Mouse (Mus musculus) liver, embryonic 14.5 days (tissue): ENCODE results near the gene Slc16a9. TPM values are rescaled to one million over a fixed set of nuclear protein-coding genes. Genes with fewer than 3 reads are reported as not detected.
"Not testable (repeated sequence)": the region's sequence is repeated elsewhere in the genome, so short reads cannot be mapped to it uniquely, and the experiment has no call there.

ENCODE experiments used
- ATAC-seq: fragments of 200-750 bp; cut with Nextera tagmentation; 2 replicates; pipeline ENCODE4 v1.8.0; 2017; ENCODE audit warnings: moderate number of reproducible peaks, mild to moderate bottlenecking, moderate library complexity; ENCODE audit not compliant: insufficient read depth
- DNase-seq, 3 experiments: peaks; one replicate each; pipeline ENCODE4 v3.0.0-alpha.2; 2012 to 2013; ENCODE audit warnings: low read depth in 3 of 3, low spot score in 3 of 3
- H3K27ac ChIP-seq: fragments of 300-500 bp; sonication (generic); 2 replicates; pipeline ENCODE4 v1.5.1; 2014; ENCODE audit warnings: moderate library complexity, mild to moderate bottlenecking, control low read depth, inconsistent platforms
- H3K27me3 ChIP-seq: fragments of 300-500 bp; sonication (generic); 2 replicates; pipeline ENCODE4 v1.6.1; 2014; ENCODE audit warnings: mild to moderate bottlenecking, low read length, moderate library complexity; ENCODE audit not compliant: control insufficient read depth, insufficient read depth
- H3K36me3 ChIP-seq: fragments of 300-500 bp; sonication (generic); replicated peaks from 2 replicates; pipeline ENCODE4 v1.6.1; 2014; ENCODE audit warnings: low read depth; ENCODE audit not compliant: control insufficient read depth, insufficient read depth
- H3K4me1 ChIP-seq, 2 experiments: fragments of 200-500 bp in 1 of 2; fragments of 300-500 bp in 1 of 2; sonication (generic) in 1 of 2; replicated peaks; 2 replicates each; pipeline ENCODE4 v1.6.1; 2012 to 2014; ENCODE audit warnings: antibody characterized with exemption in 1 of 2, inconsistent platforms in 1 of 2, low read length in 1 of 2; ENCODE audit not compliant: control insufficient read depth in 2 of 2, insufficient read depth in 2 of 2
- H3K4me2 ChIP-seq: fragments of 300-500 bp; sonication (generic); 2 replicates; pipeline ENCODE4 v1.6.1; 2014; ENCODE audit warnings: low read depth, mild to moderate bottlenecking, control low read depth, moderate library complexity
- H3K4me3 ChIP-seq, 2 experiments: fragments of 200-500 bp in 1 of 2; fragments of 300-500 bp in 1 of 2; sonication (generic) in 1 of 2; 2 replicates each; pipeline ENCODE4 v1.5.1; 2012 to 2014; ENCODE audit warnings: low read depth in 2 of 2, low read length in 2 of 2, mild to moderate bottlenecking in 2 of 2, control low read depth in 1 of 2, inconsistent platforms in 1 of 2, moderate library complexity in 1 of 2; ENCODE audit not compliant: insufficient read depth in 1 of 2
- H3K9ac ChIP-seq: fragments of 300-500 bp; sonication (generic); replicated peaks from 2 replicates; pipeline ENCODE4 v1.6.1; 2014; ENCODE audit warnings: mild to moderate bottlenecking, control low read depth, moderate library complexity
- H3K9me3 ChIP-seq: fragments of 300-500 bp; sonication (generic); 2 replicates; pipeline ENCODE4 v1.6.1; 2016; ENCODE audit warnings: low read length, mixed read lengths; ENCODE audit not compliant: control insufficient read depth
- CTCF ChIP-seq: IDR thresholded peaks from 2 replicates; pipeline ENCODE4 v1.5.1; 2016; ENCODE audit warnings: antibody characterized with exemption, low read depth, control low read depth
- EP300 ChIP-seq: IDR thresholded peaks from 2 replicates; pipeline ENCODE4 v1.6.1; 2016; ENCODE audit warnings: antibody characterized with exemption, low read depth
- WGBS: fragments of 180-500 bp; shearing (Covaris S2); extraction: QIAGEN DNeasy Blood & Tissue Kit; methylation state at CpG from one replicate; pipeline ENCODE4 v1.1.7; 2014; ENCODE audit not compliant: insufficient replicate concordance; 5-methylcytosine and 5-hydroxymethylcytosine counted together
- polyA plus RNA-seq, 2 experiments: library from polyadenylated mRNA; depleted of rRNA in 1 of 2; stranded (reverse) in 1 of 2; unstranded in 1 of 2; fragments of >200 nt; fragmentation: Nextera tagmentation in 1 of 2; extraction: Ambion mirVana in 1 of 2; gene quantifications; 2 replicates each; pipeline versions ENCODE4 v1.2.1 to v1.2.3; 2012 to 2014

The Slc16a9 gene
- polyA plus RNA-seq, 2 experiments = 0.27 to 0.39 TPM

DNA sequence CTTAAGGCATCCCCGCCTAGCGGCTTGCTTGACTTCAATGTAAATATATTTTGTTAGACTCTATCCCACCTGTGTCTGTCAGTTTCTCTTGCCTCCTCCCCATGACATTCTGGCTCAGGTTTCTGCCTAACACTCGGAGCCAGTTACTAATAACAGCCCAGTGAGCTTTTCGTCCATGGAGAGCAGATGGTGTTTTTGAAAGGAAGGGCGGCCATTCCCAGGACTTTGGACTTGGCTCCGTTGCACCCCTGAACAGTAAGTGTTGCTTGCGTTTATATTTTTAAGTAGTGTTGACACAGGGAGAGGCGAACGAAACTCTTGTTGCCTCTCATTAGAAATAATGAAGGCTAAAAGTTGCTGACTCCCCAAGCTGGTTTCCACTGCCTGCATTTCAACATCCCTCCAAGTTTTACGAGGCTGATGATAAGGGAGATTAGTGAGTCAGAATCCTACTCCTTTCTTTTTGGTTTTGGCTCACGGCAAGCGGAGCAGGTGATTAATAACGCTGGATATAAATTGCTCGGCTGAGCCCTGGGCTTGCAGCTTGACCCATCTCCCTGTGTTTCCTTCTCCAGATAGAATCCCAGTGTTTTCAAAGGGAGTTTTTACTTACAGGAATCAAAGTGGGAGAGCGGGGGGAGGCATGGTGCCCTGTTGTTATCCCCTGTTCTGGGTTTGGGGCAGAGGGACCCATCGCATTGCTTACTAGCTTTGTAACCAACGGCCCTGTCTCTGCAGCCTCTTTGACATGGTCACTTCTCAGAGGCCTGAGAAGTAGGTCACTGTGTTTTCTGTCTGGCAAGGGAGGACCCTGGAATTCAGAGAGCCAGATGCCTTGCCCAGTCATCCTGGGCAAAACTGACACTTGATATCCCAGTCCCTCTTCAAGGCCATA is 40.1 kb upstream of the Slc16a9 start, which contains the start of gene Mrln:
Gene Mrln (plus strand): TSS at position 160 of the 895 bp plus-strand sequence.
- H3K27ac ChIP-seq = no peak within 1 kb of the TSS
- TF ChIP-seq CTCF = no peak
- TF ChIP-seq EP300 = no peak
- H3K4me1 ChIP-seq = peaks cover 0 to 2% of the 10 kb centered on the region in 2 experiments; a peak in 1 of 4 replicates
- 63% methylated on average over 17 of the region's 17 CpGs for WGBS
- no peak within 1 kb of the TSS for H3K4me3 ChIP-seq
- DNase-seq (no peak), ATAC-seq (no peak)
- no peak within 1 kb of the TSS for H3K9ac ChIP-seq
- no peaks in the 10 kb centered on the region for H3K9me3 ChIP-seq
- H3K36me3 ChIP-seq = no peaks in the 10 kb centered on the region
- H3K27me3 ChIP-seq = no peaks in the 10 kb centered on the region
- no peak within 1 kb of the TSS for H3K4me2 ChIP-seq

DNA sequence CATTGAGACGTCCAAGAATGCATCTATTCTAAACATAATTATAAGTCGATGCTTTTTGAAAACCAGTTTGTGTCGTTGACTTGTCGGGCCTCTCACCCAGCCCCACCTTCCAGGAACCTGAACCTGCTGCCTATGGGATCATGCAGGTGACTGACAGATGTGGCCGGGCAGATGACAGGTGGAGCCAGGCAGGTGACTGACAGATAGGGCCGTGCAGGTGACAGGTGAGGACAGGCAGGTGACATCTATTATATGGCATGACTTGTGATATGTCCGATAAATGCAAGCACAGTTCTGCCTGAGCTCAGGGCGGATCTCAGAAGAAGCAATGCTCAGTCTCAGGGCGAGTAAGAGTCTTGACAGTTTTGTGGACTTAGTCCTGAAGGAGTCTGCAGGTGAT is 33.6 kb upstream of the Slc16a9 start:
- no peak for TF ChIP-seq CTCF
- no peak for TF ChIP-seq EP300
- no peak overlapping the region for H3K27ac ChIP-seq
- no peaks in the 10 kb centered on the region for H3K36me3 ChIP-seq
- H3K4me2 ChIP-seq = no peak overlapping the region
- H3K9me3 ChIP-seq = no peaks in the 10 kb centered on the region
- DNase-seq (no peak), ATAC-seq (no peak)
- H3K4me1 ChIP-seq = no peaks in the 10 kb centered on the region
- no peaks in the 10 kb centered on the region for H3K27me3 ChIP-seq
- WGBS = 68% methylated on average over 9 of the region's 9 CpGs
- no peak overlapping the region for H3K4me3 ChIP-seq
- H3K9ac ChIP-seq = no peak overlapping the region

DNA sequence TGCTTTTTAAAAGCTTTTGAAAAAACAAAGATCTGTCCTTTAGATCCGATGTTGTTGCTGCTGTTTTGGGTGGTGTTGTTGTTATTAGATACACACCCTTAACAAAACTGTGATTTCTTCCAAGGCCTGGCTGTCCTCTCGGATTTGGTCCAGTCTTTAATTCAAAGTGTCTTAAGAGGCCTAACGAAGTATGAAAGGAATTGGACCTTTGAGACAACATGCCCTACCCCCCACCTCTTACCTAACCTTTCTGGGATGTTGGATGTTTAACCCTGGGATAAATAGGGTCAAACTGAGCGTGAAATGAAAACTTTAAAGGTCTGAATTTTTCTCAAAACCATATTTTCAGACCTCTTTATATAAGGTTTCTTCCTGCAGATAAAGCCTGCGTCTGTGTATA is 23.9 kb upstream of the Slc16a9 start:
- H3K4me2 ChIP-seq = no peak overlapping the region
- no peak overlapping the region for H3K4me3 ChIP-seq
- no peak for ATAC-seq
- H3K27ac ChIP-seq = no peak overlapping the region
- H3K36me3 ChIP-seq = no peaks in the 10 kb centered on the region
- TF ChIP-seq CTCF = no peak
- TF ChIP-seq EP300 = no peak
- DNase-seq = no peak
- H3K4me1 ChIP-seq = no peaks in the 10 kb centered on the region
- WGBS = 61% methylated on average over 5 of the region's 5 CpGs
- H3K9ac ChIP-seq = no peak overlapping the region
- no peaks in the 10 kb centered on the region for H3K27me3 ChIP-seq
- no peaks in the 10 kb centered on the region for H3K9me3 ChIP-seq

DNA sequence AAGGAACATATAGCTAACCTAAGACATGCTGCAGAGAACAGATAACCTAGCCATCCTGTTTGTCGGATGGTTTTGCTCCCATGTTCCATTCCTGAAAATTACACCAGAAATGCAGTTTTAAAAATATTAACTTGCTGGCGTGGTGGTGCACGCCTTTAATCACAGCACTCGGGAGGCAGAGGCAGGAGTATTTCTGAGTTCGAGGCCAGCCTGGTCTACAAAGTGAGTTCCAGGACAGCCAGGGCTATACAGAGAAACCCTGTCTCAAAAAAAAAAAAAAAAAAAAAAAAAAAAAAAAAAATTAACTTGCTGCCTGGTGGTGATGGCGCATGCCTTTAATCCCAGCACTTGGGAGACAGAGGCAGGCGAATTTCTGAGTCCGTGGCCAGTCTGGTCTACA is 22.7 kb upstream of the Slc16a9 start:
- not testable (repeated sequence) for H3K4me1 ChIP-seq, H3K27me3 ChIP-seq, H3K9me3 ChIP-seq, H3K9ac ChIP-seq, H3K4me2 ChIP-seq, ATAC-seq, H3K4me3 ChIP-seq, H3K27ac ChIP-seq, DNase-seq, H3K36me3 ChIP-seq
- 73% methylated on average over 8 of the region's 8 CpGs for WGBS

DNA sequence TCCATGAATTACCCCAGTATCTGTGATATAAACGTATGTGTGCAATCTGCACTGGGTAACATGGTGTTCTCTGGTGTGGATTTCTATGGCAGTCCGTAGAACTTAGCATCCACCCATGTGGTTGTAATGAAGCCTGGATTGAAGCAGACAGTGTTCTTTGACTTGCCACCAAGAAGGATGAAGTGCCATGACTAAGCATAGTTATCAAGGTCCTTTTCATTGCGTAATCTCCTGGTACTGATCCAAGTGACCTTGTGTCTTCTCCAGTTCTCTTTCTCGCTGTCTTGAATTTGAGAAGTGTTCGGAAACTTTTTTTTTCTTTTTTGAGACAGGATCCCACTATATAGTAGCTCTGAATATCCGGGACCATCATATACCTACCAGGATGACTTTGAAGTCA is 20.3 kb upstream of the Slc16a9 start:
- DNase-seq (no peak), ATAC-seq (no peak)
- H3K27ac ChIP-seq = no peak overlapping the region
- no peaks in the 10 kb centered on the region for H3K9me3 ChIP-seq
- no peak overlapping the region for H3K9ac ChIP-seq
- no peak overlapping the region for H3K4me3 ChIP-seq
- H3K4me2 ChIP-seq = no peak overlapping the region
- WGBS = 56% methylated on average over 6 of the region's 6 CpGs
- H3K4me1 ChIP-seq = no peaks in the 10 kb centered on the region
- H3K27me3 ChIP-seq = no peaks in the 10 kb centered on the region
- TF ChIP-seq EP300 (no peak), CTCF (no peak)
- no peaks in the 10 kb centered on the region for H3K36me3 ChIP-seq
